Mouse (Mus musculus) heart, postnatal 0 days (tissue): ENCODE measurements around the gene Stac2.

Source experiments
- CTCF ChIP-seq: IDR thresholded peaks from 2 replicates; pipeline ENCODE4 v1.5.1; 2016; ENCODE audit warnings: antibody characterized with exemption, control low read depth, low read depth
- EP300 ChIP-seq: IDR thresholded peaks from 2 replicates; pipeline ENCODE4 v1.6.1; 2016; ENCODE audit warnings: antibody characterized with exemption, low read depth

GRCm38 (mm10) chr11:98019883-98020610, 33.2 kb downstream of the Stac2 start:
- no peak for TF ChIP-seq CTCF
- TF ChIP-seq EP300 = no peak
